Mouse (Mus musculus) layer of hippocampus, adult 11-12 months (tissue): ENCODE data around the gene Hhex.

Experiments
- DNase-seq: peaks from one replicate; pipeline ENCODE4 v3.0.0; 2022; ENCODE audit warnings: low spot score

Hhex gene

DNA sequence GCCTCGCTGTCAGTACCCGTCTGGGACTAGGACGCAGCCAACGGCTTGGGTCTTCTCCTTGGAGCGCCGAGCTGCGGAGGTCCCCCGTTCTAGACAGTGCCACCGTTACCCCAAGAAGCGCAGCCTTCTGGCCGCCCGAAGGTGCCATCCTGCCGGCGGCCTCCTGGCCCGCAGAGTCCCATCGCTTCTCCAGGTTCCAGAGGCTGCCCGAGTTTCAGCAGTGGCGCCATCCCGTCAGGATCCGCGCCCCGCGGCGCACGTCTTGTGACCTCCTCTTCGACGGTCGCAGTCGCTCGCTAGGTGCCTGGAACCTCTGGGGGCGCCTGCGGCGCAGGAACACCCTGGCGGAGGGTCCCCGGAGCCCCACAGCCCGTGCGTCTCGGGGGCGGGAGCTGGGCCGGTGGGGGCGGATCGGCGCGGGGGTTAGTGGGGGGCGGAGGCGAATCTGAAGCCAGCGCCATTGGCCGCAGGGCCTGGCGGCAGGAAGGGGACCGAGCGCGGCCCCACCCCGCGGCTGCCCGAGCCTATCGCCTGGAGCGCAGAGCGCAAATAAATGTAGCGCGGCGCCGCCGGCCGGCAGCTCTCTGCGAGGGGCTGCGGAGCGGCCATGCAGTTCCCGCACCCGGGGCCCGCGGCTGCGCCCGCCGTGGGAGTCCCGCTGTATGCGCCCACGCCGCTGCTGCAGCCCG is at the start of gene Hhex:
Gene Hhex, plus strand, starts transcription at position 548 of the 689 bp plus-strand sequence.
- peak; percentile 50 for DNase-seq

DNA sequence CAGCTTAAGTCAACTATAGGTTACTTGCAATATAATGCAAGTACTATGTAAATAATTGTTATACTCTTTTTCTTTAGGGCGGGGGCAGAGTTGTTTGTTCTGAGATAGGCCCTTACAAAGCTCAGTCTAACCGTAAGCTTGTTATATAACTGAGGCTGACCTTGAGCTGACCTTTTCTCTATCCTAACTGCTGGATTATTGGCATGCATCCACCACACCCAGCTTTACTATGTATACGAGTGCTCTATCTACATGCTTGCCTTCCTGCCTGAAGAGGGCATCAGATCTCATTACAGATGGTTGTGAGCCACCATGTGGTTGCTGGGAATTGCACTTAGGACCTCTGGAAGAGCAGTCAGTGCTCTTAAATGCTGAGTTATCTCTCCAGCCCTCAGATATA is 48.5 kb upstream of the Hhex start:
- DNase-seq = no peak

DNA sequence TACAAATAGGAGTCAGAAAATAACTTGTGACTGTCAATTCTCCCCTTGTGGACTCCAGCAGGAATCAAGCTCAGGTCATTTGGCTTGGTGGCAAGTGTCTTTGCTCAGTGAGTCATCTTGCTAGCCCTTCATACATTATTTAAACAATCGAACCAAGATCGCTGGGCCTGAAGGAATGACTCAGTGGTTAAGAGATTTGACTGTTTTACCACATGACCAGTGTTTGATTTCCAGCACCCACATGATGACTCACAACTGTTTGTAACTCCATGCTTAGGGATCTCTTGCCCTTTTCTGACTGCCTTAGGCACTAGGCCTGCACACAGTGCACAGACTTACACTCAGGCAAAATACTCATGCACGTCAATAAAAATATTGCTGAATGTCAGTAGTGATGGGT is 42.7 kb upstream of the Hhex start:
- no peak for DNase-seq

DNA sequence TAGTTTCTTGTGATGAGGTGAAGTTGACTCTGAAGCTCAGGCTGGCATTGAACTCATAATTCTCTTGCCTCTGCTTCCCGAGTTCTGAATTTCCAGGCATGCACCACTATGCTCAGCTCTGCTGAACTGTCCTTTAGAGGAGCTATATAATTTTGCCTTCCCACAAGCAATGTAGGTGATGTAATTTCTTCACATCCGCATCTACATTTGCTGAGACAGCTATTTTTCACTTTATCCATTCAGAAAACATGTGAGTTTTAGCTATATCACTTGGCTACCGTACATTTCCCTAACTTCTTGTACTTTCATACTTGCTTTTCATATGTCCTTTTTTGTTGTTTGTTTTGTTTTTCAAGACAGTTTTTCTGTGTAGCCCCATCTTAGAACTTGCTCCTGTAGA is 38.3 kb upstream of the Hhex start:
- DNase-seq = no peak

DNA sequence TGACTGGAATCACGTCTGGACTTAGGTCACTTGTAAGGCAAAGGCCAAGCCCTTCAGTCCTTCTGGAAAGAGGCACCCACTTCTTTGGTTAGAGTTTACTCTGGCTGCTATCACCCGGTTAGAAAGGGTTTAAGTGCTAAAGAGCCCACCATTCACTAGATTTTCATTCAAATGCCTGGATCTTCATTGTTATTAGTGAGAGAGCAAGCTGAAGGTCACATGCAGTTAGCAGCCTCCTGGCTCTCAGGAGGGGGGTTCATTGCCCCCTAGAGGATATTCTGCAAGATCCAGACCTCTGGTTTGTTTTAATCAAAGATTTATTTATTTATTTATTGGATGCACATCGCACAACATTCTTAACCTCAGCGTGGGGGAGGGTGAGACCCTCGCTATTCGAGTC is 33.7 kb upstream of the Hhex start:
- no peak for DNase-seq

DNA sequence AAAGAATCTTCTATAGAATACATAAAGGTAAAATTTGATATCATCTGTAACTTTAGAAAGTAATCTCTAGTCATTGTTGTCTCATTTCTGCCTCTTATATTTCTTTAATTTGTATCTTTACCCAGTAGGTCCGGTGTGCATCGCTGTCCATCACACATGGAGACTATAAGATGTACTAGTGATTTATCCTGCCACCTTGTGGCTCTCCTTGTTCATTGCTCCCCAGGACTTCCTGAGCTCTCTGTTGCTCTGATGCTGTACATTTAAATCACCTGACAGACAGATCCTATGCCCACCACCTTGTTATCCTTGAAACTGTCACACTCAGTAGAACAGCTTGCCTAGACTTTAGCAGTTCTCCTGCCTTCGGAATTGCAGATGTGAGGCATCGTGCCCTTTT is 16.3 kb upstream of the Hhex start:
- peak; percentile 37 for DNase-seq

DNA sequence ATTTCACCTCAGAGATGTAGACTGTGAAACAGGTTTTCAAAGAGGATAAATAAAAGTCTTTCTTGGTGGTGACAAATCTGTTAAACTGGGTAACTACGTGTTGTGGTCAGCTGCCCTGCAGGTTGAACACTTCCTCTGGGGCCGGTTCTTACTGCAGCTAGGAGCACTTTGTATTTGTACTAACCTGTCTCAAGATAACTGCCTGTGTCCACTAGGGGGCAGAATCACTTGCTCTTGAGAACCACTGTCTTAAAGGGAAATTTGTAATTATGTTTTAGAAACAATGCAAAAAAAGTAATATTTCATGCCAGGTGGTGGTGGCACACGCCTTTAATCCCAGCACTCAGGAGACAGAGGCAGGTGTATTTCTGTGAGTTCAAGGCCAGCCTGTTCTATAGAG is 15.0 kb upstream of the Hhex start:
- peak; percentile 60 for DNase-seq

DNA sequence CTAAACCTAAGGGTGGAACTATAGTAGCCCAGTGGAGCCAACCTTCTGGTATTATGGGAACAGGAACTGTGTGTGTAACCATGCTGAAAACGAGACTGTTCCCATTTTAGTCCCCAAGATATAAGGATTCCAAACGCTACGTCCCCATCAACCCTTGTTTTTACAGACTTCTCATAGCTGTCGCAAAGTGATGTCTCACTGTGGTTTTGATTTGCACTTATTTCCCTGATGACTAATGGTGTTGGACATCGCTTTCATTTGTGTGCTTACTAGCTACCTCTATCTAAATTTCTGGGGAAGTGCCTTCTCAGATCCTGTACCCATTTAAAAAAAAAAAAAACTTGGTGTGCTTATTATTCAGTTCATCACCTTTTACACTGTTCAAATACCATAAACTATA is 6.0 kb upstream of the Hhex start:
- DNase-seq = no peak

DNA sequence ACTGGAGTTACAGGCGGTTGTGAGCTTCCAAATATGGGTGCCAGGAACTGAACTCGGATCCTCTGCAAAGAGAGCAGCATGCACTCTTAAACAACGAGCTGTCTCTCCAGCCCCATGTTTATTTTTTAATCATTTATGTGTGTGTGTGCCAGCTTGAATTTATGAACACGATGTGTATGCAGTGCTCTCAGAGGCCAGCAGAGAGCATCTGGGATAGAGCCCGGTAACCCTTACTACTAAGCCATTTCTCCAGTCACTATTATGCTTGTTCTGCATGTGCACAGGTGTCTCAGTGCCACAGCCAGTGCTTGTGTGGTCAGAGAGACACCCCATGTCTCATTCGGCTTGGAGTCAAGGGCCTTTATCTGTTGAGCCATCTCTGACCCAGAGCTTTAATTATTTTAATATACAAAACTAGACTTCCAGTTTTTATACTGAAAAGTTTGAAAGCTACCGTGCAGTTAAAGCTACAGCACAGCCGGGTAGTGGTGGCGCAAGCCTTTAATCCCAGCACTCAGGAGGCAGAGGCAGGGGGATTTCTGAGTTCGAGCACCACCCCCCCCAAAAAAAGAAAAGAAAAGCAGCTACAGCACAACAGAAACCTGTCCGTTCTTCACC is 3.4 kb upstream of the Hhex start:
- DNase-seq = no peak

DNA sequence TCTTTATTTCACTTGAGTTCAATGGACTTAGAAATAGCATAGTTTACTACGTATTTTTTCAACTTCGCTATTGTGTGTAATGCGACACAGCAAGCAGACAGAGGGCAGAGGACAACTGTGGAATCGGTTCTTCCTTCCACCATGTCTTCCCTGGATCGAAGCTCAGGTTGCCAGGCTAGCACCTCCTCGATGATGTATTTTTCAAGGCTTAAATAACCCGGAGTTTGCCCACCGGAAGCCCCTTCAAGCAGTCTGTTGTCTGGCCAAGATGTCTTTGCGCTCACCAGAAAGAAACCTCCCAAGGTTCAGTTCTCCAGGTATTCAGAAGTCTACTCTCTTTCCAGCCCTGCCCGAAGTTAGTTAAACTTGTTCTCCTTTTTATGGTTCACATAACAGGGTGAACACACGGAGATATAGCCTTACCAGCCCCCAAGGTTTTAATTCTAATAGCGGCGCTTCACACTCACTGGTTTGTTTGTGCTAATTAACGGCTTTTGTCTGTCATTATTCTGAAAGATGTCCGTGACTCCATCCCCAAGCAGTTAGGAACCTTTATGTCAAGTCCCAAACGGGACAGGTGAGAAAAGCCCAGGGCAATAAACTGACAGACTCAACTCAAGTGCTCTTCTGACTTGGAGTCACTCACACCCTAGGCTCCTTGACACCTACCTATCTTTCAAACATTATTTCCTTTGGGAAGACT is 1.6 kb upstream of the Hhex start:
- no peak for DNase-seq

DNA sequence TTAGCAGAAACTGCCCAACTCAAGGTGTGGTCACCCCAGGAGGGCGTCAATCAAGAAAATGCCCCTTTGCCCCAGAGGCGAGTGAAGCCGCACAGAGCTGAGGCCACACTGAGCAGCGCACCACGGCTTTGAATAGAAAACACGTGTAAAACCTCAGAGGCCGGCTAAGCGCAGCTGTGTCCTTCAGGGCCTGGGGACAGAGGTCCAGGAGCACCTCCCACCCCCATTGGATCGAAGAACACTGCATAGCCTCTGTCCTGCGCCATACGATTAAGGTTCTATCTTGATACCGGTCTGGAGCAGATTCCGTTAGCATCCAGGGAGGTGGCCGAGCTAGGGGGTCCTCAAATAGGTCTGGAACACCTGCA is 731 bp upstream of the Hhex start:
- no peak for DNase-seq

DNA sequence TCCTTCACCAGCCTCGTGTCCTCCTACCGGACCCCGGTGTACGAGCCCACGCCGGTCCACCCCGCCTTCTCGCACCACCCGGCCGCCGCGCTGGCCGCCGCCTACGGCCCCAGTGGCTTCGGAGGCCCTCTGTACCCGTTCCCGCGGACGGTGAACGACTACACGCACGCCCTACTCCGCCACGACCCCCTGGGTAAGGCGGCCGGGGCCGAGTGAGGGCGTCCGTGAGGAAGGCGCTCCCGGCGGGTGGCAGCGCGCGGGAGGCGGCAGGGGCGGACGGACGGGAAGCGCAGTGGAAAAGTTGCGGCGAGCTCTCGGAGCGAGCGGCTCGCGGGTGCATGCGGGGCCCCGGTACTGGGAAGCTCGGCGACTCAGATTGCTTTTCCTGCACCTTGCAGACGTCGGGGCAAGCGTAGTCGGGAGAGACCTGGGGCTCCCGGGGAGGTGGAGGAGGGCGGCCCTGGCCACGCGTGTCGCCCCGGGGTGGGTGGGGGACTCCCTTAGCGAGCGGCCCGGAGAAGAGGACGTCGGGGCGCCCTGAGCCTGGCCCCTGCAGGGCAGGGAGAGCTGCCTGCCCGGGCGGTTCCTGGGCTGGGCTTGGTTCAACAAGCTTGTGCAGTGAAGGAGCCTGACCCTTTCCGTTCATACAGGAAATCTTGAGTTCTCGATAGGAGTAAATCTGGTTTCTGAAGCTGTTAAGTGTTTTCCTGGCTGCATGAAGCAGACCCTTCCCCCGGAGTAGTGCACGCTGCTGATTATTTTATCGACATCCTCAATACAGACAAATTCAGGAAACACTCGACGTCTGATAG is 637 bp downstream of the Hhex start:
- DNase-seq = peak; percentile 22

DNA sequence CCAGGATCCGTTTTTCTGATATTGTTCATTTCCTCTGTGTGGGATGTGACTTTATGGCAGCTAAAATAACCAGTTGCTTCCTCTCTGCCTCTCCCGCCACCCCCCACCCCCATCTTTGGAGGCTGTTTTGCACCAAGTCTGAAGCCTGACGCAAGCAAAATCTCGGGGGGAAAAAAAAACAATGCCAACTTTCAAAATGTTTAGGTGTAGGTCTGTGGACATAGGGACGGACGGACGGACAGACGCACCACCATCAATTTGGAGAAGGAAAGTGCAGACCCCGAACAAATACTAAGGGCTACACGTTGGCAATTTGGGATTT is 1.2 kb downstream of the Hhex start:
- peak; percentile 8 for DNase-seq

DNA sequence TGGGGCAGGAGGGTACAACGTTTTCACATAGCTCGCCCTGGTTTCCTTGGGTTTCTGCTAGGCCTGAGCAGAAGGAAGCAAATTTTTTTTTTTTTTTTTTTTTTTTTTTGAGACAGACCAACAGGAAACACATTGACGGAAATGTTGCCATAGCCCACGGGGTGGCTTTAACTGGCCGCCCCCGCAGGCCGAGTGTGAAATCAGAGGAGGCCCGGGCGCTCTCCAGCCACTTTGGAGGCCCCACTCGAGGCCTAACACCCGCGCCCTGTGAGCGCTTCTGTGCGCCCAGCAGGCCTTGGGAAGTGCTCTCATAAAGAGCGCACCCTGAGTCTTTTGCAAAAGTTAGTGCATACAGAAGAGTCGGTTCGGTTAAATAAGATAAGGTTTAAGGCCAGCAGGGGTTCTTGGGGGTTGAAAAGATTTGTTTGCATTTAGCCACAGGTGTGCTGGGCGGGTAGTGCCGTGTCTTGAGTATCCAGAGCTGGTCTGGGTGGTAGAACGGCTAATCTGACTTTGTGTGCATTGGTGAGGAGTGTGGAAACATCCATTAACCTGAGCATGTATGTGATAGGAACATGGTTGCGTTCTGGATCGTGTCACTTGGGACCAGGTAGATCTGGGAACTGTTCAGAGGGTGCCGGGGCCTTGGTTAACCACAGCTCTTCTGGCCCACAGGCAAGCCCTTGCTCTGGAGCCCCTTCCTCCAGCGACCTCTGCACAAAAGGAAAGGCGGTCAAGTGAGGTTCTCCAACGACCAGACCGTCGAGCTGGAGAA is 2.1 kb downstream of the Hhex start:
- DNase-seq = peak; percentile 48

DNA sequence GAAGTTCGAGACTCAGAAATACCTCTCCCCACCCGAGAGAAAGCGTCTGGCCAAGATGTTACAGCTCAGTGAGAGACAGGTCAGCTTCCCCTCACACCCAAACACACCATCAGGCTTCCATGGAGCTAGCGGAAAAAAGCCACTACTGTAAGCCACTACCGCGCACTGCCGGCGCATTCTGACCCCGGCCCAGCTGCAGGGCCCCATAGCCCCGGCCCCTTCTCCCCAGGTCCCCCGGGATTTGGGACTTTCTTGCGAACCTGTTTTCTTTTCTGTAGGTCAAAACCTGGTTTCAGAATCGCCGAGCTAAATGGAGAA is 2.6 kb downstream of the Hhex start:
- DNase-seq = no peak

DNA sequence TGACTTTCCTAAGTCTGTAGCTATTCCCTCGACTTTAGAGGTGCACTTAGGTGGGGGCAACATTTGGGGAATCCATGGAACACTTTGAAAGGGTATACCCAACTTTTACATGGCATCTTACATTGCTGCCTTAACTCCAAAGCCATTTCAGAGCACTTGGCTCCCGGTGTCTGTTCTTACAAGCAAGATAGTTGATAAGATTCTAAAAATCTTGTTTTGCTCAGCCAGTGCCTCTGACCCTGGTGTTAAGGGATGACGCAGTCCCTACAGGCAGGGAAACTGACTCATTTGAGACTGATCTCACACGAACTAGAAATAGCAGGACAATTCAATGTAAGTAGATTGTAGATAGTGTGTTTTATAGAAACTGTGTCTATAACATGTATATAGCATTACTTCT is 5.6 kb downstream of the Hhex start:
- no peak for DNase-seq

DNA sequence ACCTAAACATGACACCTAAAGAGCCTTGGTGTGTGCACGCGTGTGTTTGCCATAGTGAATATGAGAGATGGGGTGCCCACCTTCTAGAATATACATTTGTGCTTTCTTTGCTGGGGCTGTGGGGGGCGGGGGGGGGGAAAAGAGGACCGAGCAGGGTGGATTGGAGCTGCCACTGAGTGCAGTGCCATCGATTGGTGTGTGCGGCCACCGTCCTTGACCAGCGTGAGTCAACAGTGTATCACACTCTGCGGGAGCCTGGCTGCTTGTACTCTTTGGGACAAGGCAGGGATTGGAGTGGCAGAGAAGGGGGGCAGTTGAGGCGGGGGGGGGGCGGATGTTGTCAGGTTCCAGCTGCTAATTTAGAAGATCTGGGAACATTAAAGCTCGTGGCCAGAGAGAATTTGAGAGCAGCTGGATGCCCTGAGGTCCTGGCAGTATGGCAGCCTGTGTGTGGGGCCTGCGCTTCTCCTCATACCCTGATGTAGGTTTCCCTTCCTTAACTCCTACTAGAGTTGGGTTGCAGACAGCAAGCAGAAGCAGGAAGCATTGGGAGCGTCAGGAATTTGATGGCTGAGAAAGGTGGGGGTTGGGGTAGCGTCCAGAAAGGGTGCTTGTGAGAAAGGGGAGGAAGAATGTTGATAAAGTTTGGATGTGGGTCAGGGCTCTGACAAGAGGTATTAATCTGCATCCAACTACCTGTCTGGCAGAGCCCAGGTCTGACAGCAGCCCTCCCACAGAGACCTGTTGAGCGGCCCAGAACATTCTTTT is 6.3 kb downstream of the Hhex start:
- no peak for DNase-seq

DNA sequence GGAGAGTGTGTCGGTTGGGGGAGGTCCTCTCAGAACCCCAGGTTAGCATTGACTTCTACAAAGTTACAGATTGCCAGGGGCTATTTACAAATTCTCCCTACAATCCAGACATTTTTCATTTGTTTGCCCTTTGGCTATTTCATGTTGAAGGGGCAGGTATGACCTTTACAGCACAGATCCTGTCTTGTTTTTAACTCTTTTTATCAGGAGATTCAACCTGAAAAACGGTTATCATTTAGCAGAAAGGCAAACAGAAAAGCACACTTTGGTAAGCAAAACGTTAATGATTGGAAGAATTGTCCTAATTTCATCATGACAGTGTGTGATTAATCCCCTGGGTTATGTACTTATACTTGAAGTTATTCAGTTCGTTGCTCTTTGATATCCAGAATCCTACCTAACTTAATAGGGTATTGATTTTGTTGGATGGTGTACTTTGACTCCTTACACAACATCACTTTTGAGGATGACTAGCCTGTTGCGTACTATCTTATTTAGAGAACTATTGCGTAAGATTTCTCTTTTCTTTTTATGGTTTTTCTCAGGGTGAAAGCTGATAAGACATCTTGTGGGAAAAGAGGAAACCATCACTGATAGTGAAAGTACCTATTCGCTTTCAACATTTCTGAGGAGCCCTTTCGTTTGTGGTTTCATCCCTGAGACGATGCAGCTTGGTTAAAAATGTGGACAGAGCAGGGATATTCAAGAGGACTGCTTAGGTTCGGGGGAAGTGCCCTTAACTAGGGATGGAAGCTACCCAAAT is 8.1 kb downstream of the Hhex start:
- no peak for DNase-seq

DNA sequence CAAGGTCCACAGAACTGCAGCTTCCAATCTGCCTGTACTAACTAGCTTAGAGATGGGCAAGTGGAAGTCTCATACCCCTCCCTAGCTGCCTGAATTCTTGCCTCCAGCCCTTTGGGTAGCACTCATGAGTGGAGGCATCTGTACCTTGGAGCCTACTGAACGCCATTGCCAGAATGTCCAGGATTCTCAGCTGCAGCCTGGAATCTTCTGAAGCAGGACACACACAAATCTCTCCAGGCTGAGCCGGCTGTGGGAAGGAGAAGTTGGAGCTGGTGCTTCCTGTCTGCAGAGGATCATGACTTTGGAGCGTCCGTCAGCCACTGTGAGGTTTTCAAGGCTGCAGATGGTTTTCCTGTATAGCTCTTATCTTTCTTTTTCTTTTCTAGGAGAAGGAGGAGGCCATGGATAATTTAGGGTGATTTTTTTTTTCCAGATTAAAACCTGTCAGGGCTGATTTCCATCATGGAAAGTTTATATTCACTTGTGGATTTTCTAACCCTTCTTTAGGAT is 9.1 kb downstream of the Hhex start:
- DNase-seq = no peak

DNA sequence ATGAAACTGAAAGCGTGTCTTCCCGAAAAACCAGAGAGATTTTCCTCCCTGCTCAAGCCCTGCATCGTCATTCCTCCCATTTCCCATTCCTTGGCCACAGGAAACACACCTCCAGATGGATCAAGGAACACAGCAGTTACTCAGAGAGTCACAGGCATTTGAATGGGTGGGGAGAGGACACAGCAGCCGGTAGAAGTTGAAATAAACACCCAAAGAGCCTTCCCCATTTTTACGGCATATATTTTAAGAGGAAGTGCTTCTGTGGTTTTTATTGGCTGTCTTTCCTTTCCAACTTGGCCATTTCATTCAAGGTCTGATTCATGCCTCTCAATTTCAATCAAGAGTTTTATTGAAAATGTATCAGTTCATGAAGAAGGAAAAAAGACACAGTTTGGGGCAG is 13.6 kb downstream of the Hhex start:
- no peak for DNase-seq

DNA sequence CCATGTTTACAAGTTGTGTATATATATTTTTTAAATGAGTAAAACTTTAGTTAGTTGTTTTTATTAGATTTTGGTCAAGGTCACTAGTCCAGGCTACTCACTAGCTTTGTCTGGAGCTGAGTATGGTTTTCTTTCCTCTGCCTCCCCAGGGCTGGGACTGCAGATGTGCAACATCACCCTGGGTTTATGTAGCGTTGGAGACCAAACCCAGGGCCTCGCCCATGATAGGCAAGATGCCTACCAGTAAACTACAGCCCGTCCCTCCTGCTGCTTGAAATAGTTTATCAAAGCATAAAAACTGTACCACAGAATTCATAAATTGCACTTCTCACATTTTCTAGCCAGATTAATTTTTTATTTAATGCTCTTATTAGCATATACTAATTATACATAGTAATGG is 14.6 kb downstream of the Hhex start:
- DNase-seq = no peak
